In genomic region chr7:37775502-37775901, GRCm38 (mm10) we compare ENCODE assay signal across 9 mouse cellular contexts. TPM values are rescaled to one million over a fixed set of nuclear protein-coding genes. Genes with fewer than 3 reads are reported as not detected.
DNase-seq lines count a peak whose midpoint lies in the region; ATAC-seq and TF ChIP-seq lines count a peak whose summit lies in the region.
"Had no signal": no experiment of that assay in that cellular context is flagged by ENCODE, and none has a peak within 500 bp of the region (broad histone marks: within the 10 kb centered on the region; RNA-seq: fewer than 3 reads in every experiment).

No protein-coding gene starts in this region.

- H3K9me3 ChIP-seq in hindbrain, embryonic 11.5 days (ENCODE audit: control insufficient read depth, low read length): no peaks in the 10 kb centered on the region
- H3K9me3 ChIP-seq in hindbrain, embryonic 12.5 days (replicated peaks): no peaks in the 10 kb centered on the region
- no peaks in the 10 kb centered on the region for H3K9me3 ChIP-seq in ES-E14 (ENCODE audit: control insufficient read depth, insufficient read depth, low read depth, low read length)
- no peaks in the 10 kb centered on the region for H3K9me3 ChIP-seq in midbrain, postnatal 0 days (ENCODE audit: low read length)
- H3K9me3 ChIP-seq: midbrain, embryonic 12.5 days had no signal

- H3K27ac ChIP-seq in hindbrain, embryonic 11.5 days (ENCODE audit: low read depth, low read length): no peak overlapping the region
- no peak overlapping the region for H3K27ac ChIP-seq in hindbrain, embryonic 12.5 days
- H3K27ac ChIP-seq in ES-E14 (ENCODE audit: insufficient read depth, low read depth, low read length, poor library complexity, severe bottlenecking): no peak overlapping the region
- no peak overlapping the region for H3K27ac ChIP-seq in midbrain, postnatal 0 days (ENCODE audit: low read depth, low read length)
- H3K27ac ChIP-seq: midbrain, embryonic 12.5 days had no signal

- ATAC-seq in hindbrain, embryonic 11.5 days (ENCODE audit: low FRiP score): no peak
- no peak for ATAC-seq in hindbrain, embryonic 12.5 days (ENCODE audit: low FRiP score)
- peak; percentile 57; the same call in 1 of the 2 replicates for ATAC-seq in frontal cortex, adult (ENCODE audit: low TSS enrichment)
- no peak for ATAC-seq in midbrain, postnatal 0 days (ENCODE audit: low FRiP score)

- no peaks in the 10 kb centered on the region; the same call in 1 of the 2 replicates for H3K27me3 ChIP-seq in hindbrain, embryonic 11.5 days (ENCODE audit: control insufficient read depth, insufficient read depth, low read length)
- peaks cover 9% of the 10 kb centered on the region; the same call in 1 of the 2 replicates for H3K27me3 ChIP-seq in hindbrain, embryonic 12.5 days
- no peaks in the 10 kb centered on the region for H3K27me3 ChIP-seq in midbrain, postnatal 0 days (ENCODE audit: insufficient read depth, low read length)

- in situ Hi-C loops in ES-E14 (cut with MboI; ENCODE audit: low sequenced_read_pairs in 2 of 2, unreplicated experiment in 2 of 2): loop anchor here in 1 of 2 experiments (25.0 kb wide), 1 partner anchor 413 kb away; no protein-coding TSS in a partner anchor

- no peak overlapping the region for H3K4me2 ChIP-seq in hindbrain, embryonic 11.5 days (replicated peaks; ENCODE audit: low read depth, low read length)
- no peak overlapping the region for H3K4me2 ChIP-seq in hindbrain, embryonic 12.5 days (replicated peaks)
- H3K4me2 ChIP-seq in midbrain, postnatal 0 days (ENCODE audit: low read depth, low read length, poor library complexity, severe bottlenecking): no peak overlapping the region
- H3K4me2 ChIP-seq: midbrain, embryonic 12.5 days had no signal

- 3% methylated on average over 15 of the region's 15 CpGs for WGBS in hindbrain, embryonic 11.5 days
- WGBS in hindbrain, embryonic 12.5 days: 4% methylated on average over 15 of the region's 15 CpGs
- WGBS in midbrain, postnatal 0 days: 9% methylated on average over 15 of the region's 15 CpGs

- no peak overlapping the region for H3K4me3 ChIP-seq in hindbrain, embryonic 11.5 days (ENCODE audit: low read depth, low read length)
- no peak overlapping the region for H3K4me3 ChIP-seq in hindbrain, embryonic 12.5 days
- H3K4me3 ChIP-seq in ES-E14 (ENCODE audit: insufficient read depth in 1 of 2, low read depth in 1 of 2, low read length in 2 of 2, poor library complexity in 1 of 2, severe bottlenecking in 1 of 2): no peak overlapping the region
- no peak overlapping the region for H3K4me3 ChIP-seq in midbrain, postnatal 0 days (ENCODE audit: low read depth, low read length)
- H3K4me3 ChIP-seq: midbrain, embryonic 12.5 days had no signal

- H3K9ac ChIP-seq in hindbrain, embryonic 11.5 days (ENCODE audit: low read depth, low read length): no peak overlapping the region
- no peak overlapping the region for H3K9ac ChIP-seq in hindbrain, embryonic 12.5 days
- H3K9ac ChIP-seq in ES-E14 (ENCODE audit: insufficient read depth, low read depth, low read length, poor library complexity, severe bottlenecking): no peak overlapping the region
- no peak overlapping the region for H3K9ac ChIP-seq in midbrain, postnatal 0 days (replicated peaks; ENCODE audit: low read length, poor library complexity, severe bottlenecking)
- H3K9ac ChIP-seq: midbrain, embryonic 12.5 days had no signal

- peak; percentile 84 for TF ChIP-seq CTCF in midbrain, postnatal 0 days (IDR thresholded peaks at IDR 0.05)

- no peaks in the 10 kb centered on the region for H3K36me3 ChIP-seq in hindbrain, embryonic 11.5 days (ENCODE audit: control insufficient read depth, insufficient read depth, low read length)
- H3K36me3 ChIP-seq in hindbrain, embryonic 12.5 days: no peaks in the 10 kb centered on the region
- no peaks in the 10 kb centered on the region for H3K36me3 ChIP-seq in ES-E14 (ENCODE audit: control insufficient read depth, insufficient read depth, low read length, poor library complexity, severe bottlenecking)
- H3K36me3 ChIP-seq in midbrain, postnatal 0 days (ENCODE audit: insufficient read depth, low read length): no peaks in the 10 kb centered on the region
- H3K36me3 ChIP-seq: midbrain, embryonic 12.5 days had no signal

- peak; percentile 83 for DNase-seq in hindbrain, embryonic 11.5 days (ENCODE audit: low spot score)
- DNase-seq in ES-E14 (ENCODE audit: low read depth, low spot score): no peak
- DNase-seq in c-Kit-positive CD71-positive TER-119-positive erythroid progenitor cells, embryonic 14.5 days (ENCODE audit: low spot score): peak; percentile 2
- DNase-seq in layer of hippocampus, postnatal 36 days: peak; percentile 35 to 45
- peak; percentile 67 for DNase-seq in midbrain, postnatal 0 days (ENCODE audit: low spot score)
- DNase-seq in urinary bladder, postnatal 10 days (ENCODE audit: low spot score): peak; percentile 37

- no peaks in the 10 kb centered on the region for H3K4me1 ChIP-seq in hindbrain, embryonic 11.5 days (replicated peaks; ENCODE audit: control insufficient read depth, insufficient read depth, low read length)
- peaks cover 8% of the 10 kb centered on the region; the same call in 1 of the 2 replicates for H3K4me1 ChIP-seq in hindbrain, embryonic 12.5 days
- peaks cover 0 to 4% of the 10 kb centered on the region in 2 experiments; a peak in 1 of 4 replicates for H3K4me1 ChIP-seq in ES-E14 (ENCODE audit: control insufficient read depth in 2 of 2, insufficient read depth in 2 of 2, low read length in 2 of 2, poor library complexity in 1 of 2)
- H3K4me1 ChIP-seq in midbrain, postnatal 0 days (ENCODE audit: insufficient read depth, low read length): no peaks in the 10 kb centered on the region

TF ChIP-seq in ES-E14, 5 proteins besides CTCF, POLR2A, EP300 and RAD21:
- TF ChIP-seq MAFK (IDR thresholded peaks at IDR 0.05; ENCODE audit: insufficient read depth, low read depth, low read length) (no peak), HCFC1 (IDR thresholded peaks at IDR 0.05; ENCODE audit: borderline replicate concordance, insufficient read depth, low read length) (no peak), ZC3H11A (IDR thresholded peaks at IDR 0.05; ENCODE audit: borderline replicate concordance, low read depth, low read length) (peak; percentile 36; the same call in 1 of the 2 replicates)
TF ChIP-seq in ES-E14: peak in this region for 1.

RNA-seq across cellular contexts. Expression of gene Zfp536, which starts 2.1 kb away (rescaled TPM):
- polyA plus RNA-seq in hindbrain, embryonic 11.5 days (2014; fragmentation: Nextera tagmentation; extraction: Ambion mirVana): 27.0 and 34.2 TPM in 2 replicates
- 45.1 and 49.1 TPM in 2 replicates for polyA plus RNA-seq in hindbrain, embryonic 12.5 days (2016; fragmentation: Nextera tagmentation; extraction: Ambion mirVana)
- total RNA-seq in ES-E14 (2012; rRNA removed): 2.2 and 4.7 TPM in 2 replicates
- total RNA-seq in layer of hippocampus, postnatal 36 days (2021): 10 to 100 TPM; 43.9 to 50.6 TPM
- 43.1 and 48.2 TPM in 2 replicates for total RNA-seq in midbrain, postnatal 0 days (2014; rRNA removed)
- 14.7 and 16.4 TPM in 2 replicates for polyA plus RNA-seq in midbrain, postnatal 0 days (2015; fragmentation: Nextera tagmentation; extraction: Ambion mirVana)
